Mouse (Mus musculus): ENCODE measurements around the gene Vps4b.

Vps4b gene

DNA sequence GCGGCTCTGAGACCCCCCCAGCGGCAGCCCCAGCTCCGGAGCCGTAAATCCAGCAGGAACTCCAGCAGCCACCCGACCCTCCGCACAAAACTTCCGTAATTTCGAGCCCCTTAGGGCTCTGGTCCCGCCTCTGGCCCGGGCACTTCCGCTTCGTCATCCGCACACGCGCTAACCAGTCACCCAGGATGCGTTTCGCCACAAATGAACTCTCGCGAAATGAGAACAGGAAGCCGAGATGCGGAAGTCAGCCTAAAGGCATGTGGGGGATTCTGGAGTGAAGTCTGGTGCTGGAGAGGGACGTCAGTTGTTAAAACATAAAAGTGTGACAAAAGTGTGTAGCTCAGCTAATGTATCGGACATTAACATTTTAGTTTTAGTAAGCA is at the start of gene Vps4b:
Gene Vps4b (minus strand): TSS at position 187 of the 383 bp plus-strand sequence.
- DNase-seq (ENCODE audit: low spot score in 2 of 2) = peak; percentile 93 to 94

DNA sequence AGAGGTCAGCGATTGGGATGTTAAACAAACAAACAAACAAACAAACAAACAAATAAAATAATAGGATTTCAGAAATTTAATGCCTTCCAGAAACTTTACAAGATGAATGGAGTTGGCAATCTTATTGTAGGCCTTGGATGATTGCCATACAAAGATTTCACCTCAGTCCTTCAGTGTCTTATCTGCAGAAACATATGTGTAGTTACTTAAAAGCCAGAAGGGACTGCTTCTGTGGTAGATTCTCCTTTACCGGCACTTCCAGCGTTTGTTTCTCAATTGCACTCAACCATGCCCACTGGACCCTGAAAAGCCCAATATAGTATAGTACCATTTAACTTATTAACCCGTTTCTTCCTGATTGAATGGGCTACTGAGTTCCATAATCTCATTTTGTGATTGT is 32.3 kb upstream of the Vps4b start:
- no peak for DNase-seq (ENCODE audit: low spot score in 2 of 2)

DNA sequence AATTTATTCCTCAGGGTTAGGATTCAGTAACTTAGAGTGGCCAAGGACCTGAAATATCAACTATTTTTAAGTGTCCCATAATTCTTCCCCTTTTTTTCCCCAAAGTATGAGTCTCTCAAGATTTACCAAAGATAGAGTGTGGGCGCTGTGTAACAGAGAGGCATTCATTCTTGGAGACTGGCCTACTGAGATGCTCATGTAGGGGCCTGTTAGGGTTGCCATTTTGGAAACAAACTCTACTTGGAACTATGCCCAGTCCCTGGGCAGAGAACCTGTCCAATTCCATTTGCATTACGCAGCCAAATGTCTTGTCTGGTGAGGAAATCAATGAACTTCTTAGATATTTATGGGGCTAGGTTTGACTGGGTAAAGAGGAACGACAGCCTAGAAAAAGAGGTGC is 25.8 kb upstream of the Vps4b start:
- peak in 1 of 2 experiments; percentile 5 for DNase-seq (ENCODE audit: low spot score in 2 of 2)

DNA sequence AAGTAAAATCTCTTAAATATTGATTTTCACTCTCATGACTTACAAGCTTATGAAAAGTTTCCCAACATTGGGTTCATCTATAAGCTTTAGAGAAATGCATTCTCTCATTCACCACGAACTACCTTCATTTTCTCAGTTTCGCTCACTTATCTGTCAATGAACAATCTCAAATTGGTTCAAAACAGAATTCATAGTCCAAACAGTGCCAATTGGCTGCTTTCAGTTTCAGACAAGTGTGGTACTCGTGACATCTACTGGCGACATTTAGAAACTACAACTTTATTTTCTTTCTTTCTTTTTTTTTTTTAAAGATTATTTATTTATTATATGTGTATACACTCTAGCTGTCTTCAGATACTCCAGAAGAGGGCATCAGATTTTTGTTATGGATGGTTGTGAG is 21.8 kb upstream of the Vps4b start:
- DNase-seq (ENCODE audit: low spot score in 2 of 2) = no peak

DNA sequence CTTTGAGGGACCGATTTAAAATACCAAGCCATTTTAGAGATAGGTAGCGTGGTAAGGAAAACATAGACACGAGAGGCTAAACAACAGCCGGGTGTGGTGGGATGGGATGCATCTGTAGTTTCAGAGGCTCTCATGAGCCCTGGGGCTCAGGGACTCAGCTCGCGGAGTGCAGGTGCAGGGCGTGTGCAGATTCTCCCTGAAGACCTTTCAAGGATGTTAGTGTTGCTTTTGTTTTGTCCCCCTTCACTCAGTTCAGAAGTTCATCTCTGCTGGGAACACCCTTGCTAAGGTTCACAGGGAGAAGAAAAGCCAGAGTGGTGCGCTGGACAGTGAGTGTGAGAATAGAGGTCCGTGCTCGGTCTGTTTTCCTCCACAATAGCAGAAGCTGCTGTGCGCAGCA is 20.2 kb upstream of the Vps4b start:
- DNase-seq (ENCODE audit: low spot score in 2 of 2) = no peak

DNA sequence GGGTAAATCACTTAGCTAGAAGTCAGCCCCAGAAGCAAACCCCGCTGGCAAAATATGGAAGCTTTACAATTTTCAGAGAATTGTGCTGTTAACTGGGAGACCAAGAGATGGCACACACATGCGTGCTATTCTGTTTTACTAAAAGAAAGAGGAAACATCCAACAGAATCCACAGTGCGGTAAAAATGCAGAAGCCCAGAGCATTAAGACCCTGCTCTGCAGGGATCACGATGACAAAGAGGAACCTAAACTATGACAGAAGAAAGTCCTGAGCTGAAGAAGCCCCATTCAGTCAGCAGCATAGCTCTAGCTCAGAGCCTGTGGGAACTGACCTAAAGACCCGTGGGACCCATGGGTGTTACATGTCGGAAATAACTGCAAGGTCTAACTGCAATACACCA is 18.7 kb upstream of the Vps4b start:
- DNase-seq (ENCODE audit: low spot score in 2 of 2) = no peak

DNA sequence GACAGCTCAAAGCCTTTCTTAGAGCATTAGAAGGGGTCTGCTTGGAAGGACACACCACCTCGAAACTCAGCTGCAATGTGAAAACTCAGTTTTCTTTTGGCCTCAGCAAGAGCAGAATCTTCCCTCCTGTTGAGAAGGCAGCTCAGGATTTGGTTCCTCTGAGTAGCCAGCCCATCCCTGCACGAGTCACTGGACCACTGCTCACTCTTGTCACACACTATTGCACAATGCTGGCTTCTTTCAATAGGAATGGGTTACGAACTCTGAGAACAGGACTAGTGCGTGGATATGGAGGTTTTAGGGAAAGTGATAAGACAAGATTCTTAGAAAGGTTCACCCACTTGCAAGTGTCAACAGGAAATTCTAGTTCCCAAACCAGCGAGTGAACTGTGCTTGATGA is 18.3 kb upstream of the Vps4b start:
- no peak for DNase-seq (ENCODE audit: low spot score in 2 of 2)

DNA sequence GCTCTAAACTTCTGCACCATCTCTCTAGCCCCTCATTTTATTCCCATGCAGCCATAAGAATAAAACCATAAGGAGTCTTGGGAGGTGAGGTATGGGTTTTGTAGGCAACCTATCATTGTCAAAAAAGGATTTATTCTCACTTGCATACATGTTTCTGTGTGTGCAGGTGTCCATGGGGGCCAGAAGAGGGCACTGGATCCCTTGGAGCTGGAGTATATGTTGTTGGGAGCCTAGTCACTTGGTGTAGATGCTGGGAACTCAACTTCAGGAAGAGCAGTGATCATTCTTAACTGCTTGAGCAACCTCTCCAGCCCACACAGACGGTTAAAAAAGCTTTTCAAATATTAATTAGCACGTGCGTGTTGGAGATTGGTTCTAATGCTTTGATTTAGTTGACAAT is 3.4 kb upstream of the Vps4b start:
- no peak for DNase-seq (ENCODE audit: low spot score in 2 of 2)

DNA sequence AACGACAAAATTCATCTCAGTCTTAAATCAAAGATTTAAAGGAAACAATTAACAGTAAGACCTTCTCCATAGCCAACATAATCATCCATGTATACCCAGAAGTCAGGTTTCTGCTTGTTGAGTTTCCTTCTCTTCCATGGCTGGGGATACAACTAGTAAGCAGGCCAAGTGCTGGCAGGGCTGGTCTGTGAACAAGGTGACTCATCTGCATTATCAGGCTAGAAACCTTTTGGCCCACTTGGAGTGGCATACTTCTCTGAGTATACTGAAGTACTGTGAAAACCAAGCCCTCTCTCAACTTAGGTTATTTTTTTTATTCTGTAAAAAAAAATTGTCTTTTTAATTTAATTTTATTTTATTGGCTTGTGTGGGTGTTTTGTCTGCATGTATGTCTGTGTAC is 2.9 kb upstream of the Vps4b start:
- no peak for DNase-seq (ENCODE audit: low spot score in 2 of 2)

DNA sequence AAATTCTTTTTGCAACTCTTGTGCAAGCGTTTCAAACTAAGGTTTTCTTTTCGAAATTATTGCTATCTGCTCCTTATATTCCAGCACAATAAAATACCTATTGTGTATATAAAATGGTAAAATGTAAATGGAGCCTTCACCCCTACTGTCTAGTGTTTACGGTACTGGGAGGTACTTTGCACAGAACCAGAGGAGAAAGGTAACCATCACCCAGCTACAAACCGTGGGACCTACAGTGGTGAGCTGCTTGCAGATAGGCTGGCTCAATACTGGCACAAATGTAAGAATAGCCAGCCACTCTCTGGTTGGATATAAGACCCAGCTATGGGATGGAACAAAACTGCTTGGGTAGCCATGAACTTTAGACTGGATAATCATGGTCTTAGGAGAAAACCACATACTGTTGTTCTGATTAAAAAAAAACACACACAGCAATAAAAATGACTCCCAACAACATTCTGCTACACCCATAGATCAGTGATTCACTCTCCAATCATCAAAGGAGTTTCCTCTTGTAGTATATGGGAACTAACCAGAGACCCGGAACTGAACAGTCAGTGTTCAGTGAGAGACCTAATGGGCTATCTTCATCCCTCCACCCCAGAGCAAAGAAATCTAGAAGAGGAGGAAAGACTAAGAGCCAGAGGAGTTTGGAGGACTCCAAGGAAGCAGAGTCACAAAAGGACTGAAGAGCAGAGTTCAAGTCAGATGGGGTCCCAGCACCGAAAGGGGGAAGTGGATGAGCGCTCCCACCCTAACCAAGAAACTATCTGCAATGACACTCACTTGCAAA is 655 bp upstream of the Vps4b start:
- no peak for DNase-seq (ENCODE audit: low spot score in 2 of 2)

DNA sequence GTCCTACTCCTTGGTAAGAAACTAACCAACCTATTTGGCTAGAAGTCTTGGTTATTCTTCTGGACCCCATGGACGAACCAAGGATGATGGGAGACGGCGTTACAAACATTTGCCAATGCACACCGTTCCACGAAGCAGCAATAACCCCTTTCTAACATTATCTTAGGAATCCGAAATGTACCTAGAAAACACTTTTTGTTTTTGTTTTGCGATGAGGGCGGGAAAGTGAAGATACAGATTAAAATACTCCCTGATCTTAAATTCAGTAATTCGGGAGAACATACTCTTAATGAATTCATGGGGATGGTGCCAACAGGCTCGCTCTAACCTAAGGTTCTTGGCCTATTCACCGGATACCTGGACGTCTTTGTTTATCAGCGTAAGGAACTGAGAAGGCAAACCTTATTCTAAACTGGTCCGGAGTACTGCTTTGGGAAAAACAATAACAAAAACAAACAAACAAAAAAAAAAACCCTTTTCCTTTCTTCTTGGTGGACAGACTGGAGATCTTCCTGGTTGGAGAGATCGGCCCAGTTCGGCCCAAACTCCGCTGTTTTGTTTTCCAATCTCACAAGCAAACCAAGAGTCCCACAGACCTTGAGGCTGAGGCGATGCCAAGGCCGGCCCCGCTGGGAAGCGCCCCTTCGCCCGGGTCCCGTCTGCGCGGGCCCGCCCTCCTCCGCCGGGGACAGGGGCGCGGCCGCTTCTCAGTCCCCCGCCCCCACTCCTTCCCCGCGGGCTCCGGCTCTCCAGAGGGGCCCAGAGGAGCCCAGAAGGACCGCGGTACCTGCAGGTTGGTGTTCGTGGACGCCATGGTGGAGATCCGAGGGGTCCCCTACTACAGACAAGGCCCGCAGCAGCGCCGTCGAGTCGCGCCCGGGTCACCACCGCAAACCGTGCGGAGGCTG is 640 bp downstream of the Vps4b start:
- no peak for DNase-seq (ENCODE audit: low spot score in 2 of 2)

DNA sequence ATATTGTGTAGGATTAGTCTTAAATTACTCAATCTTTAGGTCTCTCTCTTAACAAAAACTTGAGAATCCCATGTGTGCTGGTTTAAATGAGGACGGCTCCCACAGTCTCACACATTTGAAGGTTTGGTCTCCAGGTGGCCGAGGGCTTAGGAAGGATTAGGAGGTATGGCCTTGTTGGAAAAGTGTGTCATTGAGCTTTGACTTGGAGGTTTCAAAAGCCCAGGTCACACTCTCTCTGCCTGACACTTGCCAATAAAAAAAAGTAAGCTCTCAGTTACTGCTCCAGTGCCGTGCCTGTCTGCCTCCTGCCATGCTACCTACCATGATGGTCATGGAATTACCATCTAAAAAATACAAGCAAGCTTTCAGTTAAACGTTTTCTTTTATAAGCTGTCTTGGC is 21.6 kb downstream of the Vps4b start:
- DNase-seq (ENCODE audit: low spot score in 2 of 2) = no peak

DNA sequence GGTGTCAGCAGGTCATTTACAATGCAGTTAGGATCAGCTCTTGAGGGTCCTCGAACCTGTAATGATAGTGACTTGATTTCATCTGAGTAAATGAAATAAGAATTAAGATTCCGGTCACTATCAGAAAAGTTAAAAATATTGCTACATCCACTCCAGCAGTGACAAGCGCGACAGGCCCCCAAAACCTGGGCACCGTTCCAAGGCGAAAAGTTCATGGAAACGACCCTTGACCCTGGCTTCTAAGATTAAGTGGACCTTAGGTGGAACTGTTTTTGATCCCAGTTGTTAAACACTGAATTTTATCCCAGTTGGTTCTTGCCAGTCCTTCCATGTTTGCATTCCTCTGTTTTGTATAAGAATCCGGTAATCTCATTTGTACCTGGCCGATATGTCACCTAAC is 22.4 kb downstream of the Vps4b start:
- no peak for DNase-seq (ENCODE audit: low spot score in 2 of 2)

DNA sequence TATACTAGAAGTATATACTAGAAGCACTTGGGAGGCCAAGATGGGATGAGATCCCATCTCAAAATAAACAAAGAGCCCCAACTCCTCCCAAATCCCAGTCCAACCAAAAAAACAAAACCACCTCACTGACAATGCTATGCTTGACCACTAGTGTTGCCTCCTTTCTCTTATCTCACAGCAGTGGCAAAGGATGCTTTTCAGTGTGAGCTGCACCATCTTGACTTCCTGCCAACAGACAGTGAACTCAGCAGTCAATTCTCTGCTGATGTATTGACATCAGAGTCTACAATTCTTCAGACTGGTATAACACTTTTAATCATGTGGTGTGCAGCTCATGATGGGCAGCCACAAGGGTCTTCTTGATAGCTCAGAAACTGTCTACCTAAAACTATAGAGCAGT is 27.8 kb downstream of the Vps4b start:
- no peak for DNase-seq (ENCODE audit: low spot score in 2 of 2)

DNA sequence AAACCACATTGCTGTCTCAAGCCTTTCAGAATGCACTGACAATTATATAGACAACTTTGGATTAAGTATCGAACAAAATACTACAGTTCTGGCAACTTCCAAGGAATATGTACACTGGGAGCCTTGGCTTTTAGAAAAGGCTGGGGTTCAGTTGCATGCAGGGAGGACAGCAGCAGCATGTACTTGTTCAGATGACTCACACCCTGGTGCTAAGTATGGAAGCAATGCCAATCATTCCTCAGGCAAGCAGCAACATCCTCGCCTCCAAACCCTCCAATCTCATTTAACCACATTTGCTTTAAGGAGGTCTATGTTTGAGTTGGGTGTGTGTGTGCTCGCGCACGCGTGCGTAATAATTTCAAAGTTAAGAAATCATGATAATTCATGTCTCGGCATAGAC is 30.8 kb downstream of the Vps4b start:
- peak; percentile 14 to 31 for DNase-seq (ENCODE audit: low spot score in 2 of 2)

DNA sequence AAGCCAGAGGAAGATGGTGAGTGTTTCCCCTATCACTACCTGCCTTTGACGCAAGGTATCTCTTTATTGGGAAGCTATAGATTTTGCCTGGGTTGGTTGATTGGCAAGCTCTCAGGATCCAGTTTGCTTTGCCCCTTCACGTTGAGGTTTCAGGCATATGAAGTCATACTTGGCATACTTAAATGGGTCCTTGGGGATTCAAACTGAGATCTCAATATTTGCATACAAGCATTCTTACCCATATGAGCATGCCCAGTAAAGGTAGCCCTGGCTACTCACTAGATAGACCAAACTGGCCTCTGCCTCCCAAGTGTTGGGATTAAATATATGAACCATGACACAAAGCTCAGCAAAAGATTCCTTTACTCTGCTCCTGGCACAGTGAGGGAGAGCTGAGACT is 31.7 kb downstream of the Vps4b start:
- DNase-seq (ENCODE audit: low spot score in 2 of 2) = no peak

DNA sequence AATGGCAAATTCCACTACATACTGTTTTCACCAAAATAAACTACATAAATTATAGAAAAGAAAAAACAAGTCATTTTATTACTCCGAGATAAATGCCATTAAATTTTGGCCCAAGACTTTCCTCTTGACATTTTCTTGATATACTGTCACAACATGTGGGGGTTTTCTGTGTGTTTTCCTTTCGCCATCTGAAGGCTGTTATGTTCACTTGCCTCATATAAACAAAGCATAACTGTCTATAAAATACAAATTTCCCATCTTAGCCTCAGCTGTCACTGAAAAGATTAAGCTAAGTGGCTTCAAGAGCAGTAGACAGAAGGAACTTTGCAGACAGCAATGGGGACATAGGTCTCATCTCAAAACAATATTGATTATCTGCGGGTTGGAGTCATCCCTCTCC is 32.2 kb downstream of the Vps4b start:
- DNase-seq (ENCODE audit: low spot score in 2 of 2) = no peak

DNA sequence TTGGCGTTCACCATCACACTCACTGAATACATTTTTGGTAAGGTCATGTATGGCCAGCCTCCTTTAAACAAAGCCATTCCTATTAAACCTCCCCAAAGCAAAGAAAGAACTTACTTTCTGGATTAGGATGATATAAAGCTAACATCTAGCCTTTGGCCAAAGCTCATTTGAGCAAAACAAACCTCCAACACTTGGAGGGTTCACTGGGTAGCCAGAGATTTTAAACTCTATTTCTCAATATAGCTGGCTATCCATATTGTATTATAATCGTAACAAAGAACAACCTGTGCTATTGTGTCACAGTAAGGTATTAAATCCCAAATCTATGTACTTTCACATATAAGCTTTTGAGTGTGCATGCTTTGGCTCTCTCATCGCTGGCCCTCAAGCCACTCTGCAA is 35.8 kb downstream of the Vps4b start:
- DNase-seq (ENCODE audit: low spot score in 2 of 2) = no peak

DNA sequence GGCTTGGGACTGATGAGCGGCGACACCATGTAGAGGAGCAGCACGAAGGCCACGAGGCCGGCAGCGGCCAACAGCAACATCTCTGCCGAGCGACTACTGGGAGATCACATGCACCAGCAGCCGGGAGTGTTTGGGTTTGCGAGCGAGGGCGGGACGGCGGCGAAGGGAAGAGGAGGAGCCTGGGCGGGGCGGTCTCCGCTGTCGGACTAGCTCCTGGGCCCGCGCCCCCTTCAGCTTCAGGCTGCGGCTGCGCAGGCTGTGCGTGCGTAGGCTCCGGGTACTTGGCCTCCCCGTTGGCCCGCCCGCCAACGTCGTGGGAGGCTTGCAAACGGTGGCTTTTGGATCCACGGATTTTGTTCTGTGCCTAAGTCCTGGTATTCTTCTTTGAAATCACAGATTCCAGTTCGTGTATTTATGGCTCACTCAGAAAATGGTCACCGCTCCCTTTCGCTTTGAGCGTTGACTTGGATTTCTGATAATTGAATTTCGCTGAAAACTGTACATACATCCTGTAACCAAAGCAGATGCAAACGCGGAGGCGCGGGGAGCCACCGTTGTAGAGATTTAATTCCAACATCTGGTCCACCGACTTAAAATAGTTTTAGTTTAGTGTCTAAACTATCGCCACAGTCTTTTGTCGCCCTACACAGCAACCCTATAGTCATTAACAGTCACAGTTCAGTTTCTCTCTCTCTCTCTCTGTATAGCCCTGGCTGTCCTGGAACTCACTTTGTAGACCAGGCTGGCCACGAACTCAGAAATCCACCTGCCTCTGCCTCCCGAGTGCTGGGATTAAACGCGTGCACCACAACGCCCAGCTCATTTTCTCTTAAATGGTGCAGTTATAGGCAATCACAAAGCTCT is 36.7 kb downstream of the Vps4b start, which contains the start of gene Kdsr:
Gene Kdsr (minus strand): TSS at position 156 of the 864 bp plus-strand sequence.
- peak; percentile 96 to 97 for DNase-seq (ENCODE audit: low spot score in 2 of 2)

DNA sequence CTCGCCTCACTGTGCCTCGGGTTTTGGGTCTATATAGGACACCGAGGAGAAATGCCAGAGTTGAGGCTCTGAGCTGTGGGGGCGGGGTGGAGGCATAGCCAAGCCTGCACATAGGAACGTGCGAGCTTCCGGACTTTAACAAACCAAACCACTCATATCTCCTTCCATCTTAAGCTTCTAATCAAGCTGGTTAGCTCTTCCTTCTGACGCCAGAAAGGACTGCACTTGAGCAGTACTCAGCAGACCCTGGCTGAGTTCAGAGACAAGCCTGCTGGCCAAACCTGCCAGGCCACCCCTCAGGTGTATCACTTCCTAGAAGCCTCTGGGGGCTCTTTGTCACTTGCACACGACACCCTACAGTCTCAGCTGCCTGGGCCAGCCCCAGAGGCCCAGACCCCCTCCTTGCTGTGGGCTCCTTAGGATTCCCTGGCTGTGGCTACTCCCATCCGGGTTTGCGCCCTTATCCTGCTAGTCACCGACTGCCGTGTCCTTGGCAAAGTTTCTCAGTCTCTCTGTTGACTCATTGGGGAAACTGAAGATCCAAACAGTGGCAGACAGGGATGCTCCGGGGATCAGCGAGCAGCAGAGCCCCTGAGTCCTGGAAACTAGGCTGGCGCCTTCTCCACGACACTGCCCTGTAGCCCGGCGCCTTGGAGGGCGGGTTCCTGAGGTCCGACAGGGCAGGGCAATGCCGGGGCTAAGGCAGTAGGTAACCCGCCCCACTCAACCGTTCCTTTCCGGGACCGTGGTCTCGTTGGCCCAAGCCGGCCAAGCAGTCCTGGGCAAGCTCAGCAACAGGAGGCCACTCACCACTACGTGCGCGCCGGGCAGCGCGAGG is 37.6 kb downstream of the Vps4b start:
- peak; percentile 41 to 44 for DNase-seq (ENCODE audit: low spot score in 2 of 2)

DNA sequence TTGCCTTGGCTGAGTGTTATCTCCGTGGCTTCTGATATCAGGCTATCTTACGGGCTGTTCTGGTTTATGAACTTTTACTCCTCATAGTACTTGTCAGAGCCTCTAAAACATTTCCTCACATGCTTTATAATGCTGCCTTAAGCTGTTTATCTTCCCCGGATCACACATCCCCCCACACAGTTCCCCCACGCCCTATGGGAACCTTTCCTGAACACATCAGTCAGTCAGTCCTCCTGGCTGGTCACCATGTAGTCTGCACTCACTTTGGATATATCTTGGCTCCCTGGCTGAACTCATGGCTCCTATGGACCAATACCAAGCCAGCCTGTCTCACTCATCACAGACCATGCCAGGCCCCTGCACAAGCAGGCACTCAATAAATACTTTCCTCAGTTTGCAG is 39.9 kb downstream of the Vps4b start:
- no peak for DNase-seq (ENCODE audit: low spot score in 2 of 2)

Data from right cerebral cortex, adult 2 months (tissue).